Mouse (Mus musculus) ES-CJ7 (cell line): ENCODE results near the gene Psg27.
A peak's percentile ranks its signal among the peaks of the same experiment; 100 is the strongest.
"Not testable (repeated sequence)": the region's sequence is repeated elsewhere in the genome, so short reads cannot be mapped to it uniquely, and the experiment has no call there.

Experiments used
- DNase-seq: peaks from one replicate; pipeline ENCODE4 v3.0.0; 2011; ENCODE audit warnings: low read depth, low spot score

Gene Psg27

DNA sequence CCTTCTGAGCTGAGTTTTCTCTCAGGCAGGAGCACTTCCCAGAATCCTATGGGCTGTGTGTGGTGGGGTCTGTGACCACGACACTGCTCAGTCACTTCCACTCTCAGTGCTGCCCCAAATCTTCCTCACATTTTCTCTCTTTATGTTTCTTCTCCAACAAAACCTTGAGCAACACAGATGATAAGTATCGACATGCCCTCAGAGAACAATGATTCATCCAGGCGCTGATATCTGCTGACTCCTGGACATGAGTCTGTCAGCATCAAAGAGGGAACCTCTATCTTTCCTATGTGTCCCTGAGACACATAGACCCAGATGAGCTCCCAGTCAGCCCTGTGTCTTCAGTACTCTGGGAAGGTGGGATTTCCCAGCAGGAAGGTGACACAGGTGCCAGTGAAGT, at the start of gene Psg27:
Psg27 (minus strand) TSS at position 101 of the 400 bp plus-strand sequence.
- no peak for DNase-seq

DNA sequence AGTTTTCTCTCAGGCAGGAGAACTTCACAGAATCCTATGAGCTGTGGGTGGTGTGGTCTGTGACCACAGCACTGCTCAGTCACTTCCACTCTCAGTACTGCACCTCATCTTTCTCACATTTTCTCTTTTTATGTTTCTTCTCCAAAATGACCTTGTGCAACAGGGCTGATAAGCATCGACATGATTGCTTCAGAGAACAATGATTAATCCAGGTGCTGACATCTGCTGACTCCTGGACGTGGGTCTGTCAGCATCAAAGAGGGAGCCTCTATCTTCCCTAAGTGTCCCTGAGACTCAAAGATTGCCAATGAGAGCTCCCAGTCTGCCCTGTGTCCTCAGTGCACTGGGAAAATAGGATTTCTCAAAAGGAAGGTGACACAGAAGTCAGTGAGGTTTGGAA, 49.3 kb upstream of the Psg27 start, which contains the start of gene Psg23:
Psg23 (minus strand) TSS at position 101 of the 400 bp plus-strand sequence.
- not testable (repeated sequence) for DNase-seq

DNA sequence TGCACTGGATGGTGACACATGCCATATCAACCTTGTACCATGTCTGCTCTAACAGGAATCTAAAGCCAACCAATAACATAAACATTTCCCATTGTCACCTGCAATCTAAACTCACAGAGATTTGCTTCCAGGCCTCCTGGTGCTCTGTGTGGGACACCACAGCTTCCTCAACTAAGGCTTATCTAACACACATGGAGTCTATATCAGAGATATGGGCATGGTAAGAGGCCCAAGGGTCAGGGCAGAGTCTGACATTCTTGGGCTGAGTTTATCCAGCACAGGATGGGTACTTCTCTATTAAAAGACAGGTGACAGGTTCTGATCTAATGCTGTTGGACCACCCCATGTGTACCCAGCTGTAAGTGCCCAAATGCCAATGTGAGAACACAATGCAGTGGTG, 7.3 kb downstream of the Psg27 start:
- DNase-seq, result no peak

DNA sequence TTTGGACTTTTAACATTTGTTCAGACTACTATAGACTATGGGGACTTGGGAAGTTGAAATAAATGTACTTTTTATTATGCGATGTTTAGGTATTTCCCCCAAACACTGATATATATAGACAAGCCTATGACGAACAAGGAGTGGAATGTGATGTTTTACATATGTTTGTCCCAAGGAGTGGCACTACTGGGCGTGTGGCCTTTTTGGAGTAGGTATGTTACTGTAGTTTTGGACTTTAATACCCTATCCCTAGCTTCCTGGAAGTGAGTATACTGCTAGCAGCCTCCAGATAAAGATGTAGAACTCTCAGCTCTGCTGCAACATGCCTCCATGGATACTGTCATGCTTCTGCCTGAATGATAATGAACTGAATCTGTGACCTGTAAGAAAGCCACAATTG, 11.4 kb downstream of the Psg27 start:
- DNase-seq, result not testable (repeated sequence)

DNA sequence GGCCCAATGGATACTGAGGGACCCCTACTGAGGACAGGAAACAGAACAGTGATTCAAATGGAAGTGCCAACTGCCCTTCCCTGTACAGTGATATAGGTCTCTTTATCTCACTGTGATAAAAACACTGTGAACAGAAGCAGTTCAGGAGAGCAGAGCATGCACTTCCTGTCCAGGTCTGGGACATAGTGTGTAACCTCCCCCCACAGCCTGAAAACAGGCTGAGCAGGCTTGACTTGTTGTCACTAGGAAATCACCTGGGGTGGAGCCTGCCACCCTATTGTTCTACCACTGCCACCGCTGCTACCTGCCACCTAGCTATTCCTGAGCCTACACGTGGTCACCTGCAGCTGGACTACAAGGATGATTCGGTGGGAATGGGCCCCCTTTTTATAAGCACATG, 33.7 kb downstream of the Psg27 start:
- DNase-seq, result no peak

DNA sequence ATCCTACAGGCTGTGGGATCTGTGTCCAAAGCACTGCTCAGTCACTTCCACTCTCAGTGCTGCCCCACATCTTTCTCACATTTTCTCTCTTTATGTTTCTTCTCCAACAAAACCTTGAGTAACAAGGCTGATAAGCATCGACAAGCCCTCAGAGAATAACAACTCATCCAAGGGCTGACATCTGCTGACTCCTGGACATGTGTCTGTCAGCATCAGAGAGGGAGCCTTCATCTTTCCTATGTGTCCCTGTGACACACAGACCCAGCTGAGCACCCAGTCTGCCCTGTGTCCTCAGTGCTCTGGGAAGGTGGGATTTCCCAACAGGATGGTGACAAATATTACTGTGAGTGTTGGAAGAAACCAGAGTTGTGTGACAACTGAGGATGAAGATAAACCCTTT, 34.9 kb downstream of the Psg27 start, which contains the start of gene Psg25:
Psg25 (minus strand) TSS at position 101 of the 400 bp plus-strand sequence.
- no peak for DNase-seq

DNA sequence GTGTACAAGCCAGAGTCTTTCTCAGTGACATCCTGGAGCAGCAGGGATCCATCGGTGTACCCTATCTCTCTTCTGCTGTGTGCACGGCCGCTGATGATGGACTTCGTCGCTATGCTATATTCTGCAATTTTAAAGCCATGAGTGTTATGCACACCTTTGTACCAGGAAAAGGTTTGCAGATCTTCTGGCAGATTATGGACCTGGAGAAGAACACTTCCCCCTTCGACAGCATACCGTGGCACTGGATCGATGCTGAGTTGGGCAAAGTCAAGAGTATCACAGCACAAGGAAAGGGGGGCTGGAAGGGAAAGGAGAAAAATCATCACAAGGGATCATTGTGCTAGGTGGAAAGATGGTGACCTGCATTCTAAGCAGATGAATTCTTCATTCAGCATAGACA, 42.4 kb downstream of the Psg27 start:
- DNase-seq, result no peak

DNA sequence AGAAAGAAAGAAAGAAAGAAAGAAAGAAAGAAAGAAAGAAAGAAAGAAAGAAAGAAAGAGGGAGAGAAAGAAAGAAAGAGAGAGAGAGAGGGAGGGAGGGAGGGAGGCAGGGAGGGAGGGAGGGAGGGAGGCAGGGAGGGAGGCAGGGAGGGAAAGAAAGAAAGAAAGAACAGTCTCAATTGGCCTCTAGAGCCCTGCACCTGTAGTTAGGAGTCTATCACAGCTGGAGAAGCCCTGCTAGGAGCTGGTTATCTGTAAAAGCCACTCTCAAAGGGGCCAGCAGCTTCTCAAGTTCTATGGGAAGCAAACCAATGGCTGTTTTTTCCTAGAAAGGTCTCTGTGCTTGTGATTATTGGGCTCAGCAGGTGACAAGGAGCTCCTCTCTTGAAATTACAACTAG, 54.3 kb downstream of the Psg27 start:
- not testable (repeated sequence) for DNase-seq

DNA sequence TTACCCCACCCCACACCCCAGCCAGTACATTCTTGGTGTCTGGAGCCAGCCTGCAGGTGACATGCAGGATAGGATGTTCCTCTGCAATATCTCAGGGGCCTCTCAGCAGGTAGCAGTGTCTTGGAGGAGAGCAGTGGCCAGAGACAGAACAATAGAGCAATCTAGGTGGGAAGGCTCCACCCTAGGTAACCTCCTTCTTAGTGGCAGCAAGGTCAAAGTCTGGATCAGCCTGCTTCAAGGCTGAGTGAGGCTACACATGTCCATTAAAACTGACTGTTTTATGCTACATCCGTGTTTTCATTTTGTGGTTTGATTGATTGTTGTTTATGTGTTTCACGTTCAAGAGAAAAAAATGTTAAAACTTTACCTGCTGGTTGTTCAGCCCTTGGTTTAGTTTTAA, 54.7 kb downstream of the Psg27 start:
- DNase-seq, result peak; percentile 38

DNA sequence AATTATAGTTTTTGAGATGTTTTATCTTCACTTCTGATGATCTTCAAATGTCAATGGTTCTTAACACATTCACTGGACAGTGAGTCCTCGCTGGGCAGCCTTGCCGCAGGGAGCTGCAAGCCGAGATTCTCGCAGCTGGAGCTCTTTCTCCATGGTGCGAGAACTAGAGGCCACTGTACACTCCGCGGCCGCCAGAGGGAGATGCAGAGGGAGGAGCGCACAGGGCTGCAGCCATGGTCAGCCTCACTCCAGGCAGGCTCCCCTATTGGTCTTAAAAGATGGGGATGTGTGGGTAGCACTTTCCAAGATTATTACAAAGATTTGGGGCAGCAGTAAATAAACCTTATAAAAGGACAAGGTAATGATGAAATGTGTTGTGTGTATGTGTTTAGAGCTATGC, 55.6 kb downstream of the Psg27 start:
- no peak for DNase-seq
